Mouse (Mus musculus): ENCODE data around the gene Ranbp3.
"Not testable (repeated sequence)": the region's sequence is repeated elsewhere in the genome, so short reads cannot be mapped to it uniquely, and the experiment has no call there.

- TF ChIP-seq CTCF, EP300 (IDR thresholded peaks at IDR 0.05; ENCODE audit: low read depth): not testable (repeated sequence)
These were observed 43.0 kb upstream of the Ranbp3 start for GRCm38 (mm10) chr17:56629800-56630781.

Measured in liver, embryonic 14.5 days (tissue).